Mouse (Mus musculus) E14TG2a.4 (cell line): ENCODE data around the gene Azgp1.
"Not testable (repeated sequence)": the region's sequence is repeated elsewhere in the genome, so short reads cannot be mapped to it uniquely, and the experiment has no call there.

Experiments used
- CTCF ChIP-seq: conservative IDR thresholded peaks from 2 replicates; pipeline ENCODE4 v1.5.1; 2014; ENCODE audit warnings: low read length
- POU5F1 ChIP-seq: IDR thresholded peaks from 2 replicates; pipeline ENCODE4 v1.6.1; 2014; ENCODE audit warnings: low read length, borderline replicate concordance

- TF ChIP-seq CTCF, POU5F1: not testable (repeated sequence)
Measured at GRCm38 (mm10) chr5:138020961-138021479, 39.7 kb downstream of the Azgp1 start, which contains the start of the genes Smok3a and Smok3b.
